Mouse (Mus musculus): ENCODE data around the gene Rbfox3.

- TF ChIP-seq FLI1 (IDR thresholded peaks at IDR 0.05; ENCODE audit: low read length) (no peak), GATA1 (IDR thresholded peaks at IDR 0.05; ENCODE audit: borderline replicate concordance, low read length) (no peak)
These were observed 468.0 kb downstream of the Rbfox3 start for GRCm38 (mm10) chr11:118443201-118443970.
